Mouse (Mus musculus): Measurements from ENCODE around the gene Slc6a19. TPM values are rescaled to one million over a fixed set of nuclear protein-coding genes. Genes with fewer than 3 reads are reported as not detected.

Gene Slc6a19
- polyA plus RNA-seq, 1 experiment from 2014 or later: 0.47 TPM

DNA sequence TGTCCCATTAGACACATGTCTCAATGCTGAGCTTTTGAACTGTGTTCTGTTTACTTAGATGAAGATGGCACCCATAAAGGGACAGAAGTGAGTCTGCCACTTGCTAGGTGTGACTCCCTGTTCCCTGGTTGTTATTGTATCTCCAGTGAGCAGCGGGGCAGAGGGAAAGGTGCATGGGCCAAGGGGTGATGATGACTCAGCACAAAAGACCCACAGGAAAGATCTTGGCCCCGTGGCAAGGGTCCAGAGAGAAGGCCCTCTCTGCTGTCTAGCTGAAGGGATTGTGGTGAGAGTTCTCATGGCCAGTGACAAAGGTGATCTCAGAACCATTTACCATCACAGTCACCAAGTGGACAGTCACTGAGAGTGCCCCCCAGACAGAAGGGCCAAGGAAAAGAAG is 31.3 kb upstream of the Slc6a19 start:
- WGBS: 67% methylated on average over 2 of the region's 2 CpGs
- Histone ChIP-seq H3K4me3 (ENCODE audit: low read depth, low read length) (no peak overlapping the region), H3K27ac (ENCODE audit: low read depth, low read length) (no peak overlapping the region), H3K4me1 (replicated peaks; ENCODE audit: control insufficient read depth, insufficient read depth, low read length) (peaks cover 5% of the 10 kb centered on the region; the same call in 1 of the 2 replicates), H3K27me3 (replicated peaks; ENCODE audit: control insufficient read depth, insufficient read depth, low read length) (peaks cover 34% of the 10 kb centered on the region), H3K9me3 (ENCODE audit: control insufficient read depth, low read length) (no peaks in the 10 kb centered on the region), H3K4me2 (no peak overlapping the region), H3K9ac (ENCODE audit: low read depth, low read length) (no peak overlapping the region), H3K36me3 (ENCODE audit: control insufficient read depth, insufficient read depth, low read length) (no peaks in the 10 kb centered on the region)
- DNase-seq (ENCODE audit: low spot score) (no peak), ATAC-seq (replicated peaks; ENCODE audit: low FRiP score) (no peak)

GRCm38 (mm10) chr13:73735270-73735669 is 30.6 kb upstream of the Slc6a19 start:
- Histone ChIP-seq H3K27me3 (replicated peaks; ENCODE audit: control insufficient read depth, insufficient read depth, low read length) (peaks cover 34% of the 10 kb centered on the region), H3K4me2 (no peak overlapping the region), H3K27ac (ENCODE audit: low read depth, low read length) (no peak overlapping the region), H3K9ac (ENCODE audit: low read depth, low read length) (no peak overlapping the region), H3K9me3 (ENCODE audit: control insufficient read depth, low read length) (no peaks in the 10 kb centered on the region), H3K36me3 (ENCODE audit: control insufficient read depth, insufficient read depth, low read length) (no peaks in the 10 kb centered on the region), H3K4me1 (replicated peaks; ENCODE audit: control insufficient read depth, insufficient read depth, low read length) (peaks cover 5% of the 10 kb centered on the region; the same call in 1 of the 2 replicates), H3K4me3 (ENCODE audit: low read depth, low read length) (no peak overlapping the region)
- whole genome bisulfite sequencing: 77% methylated on average over 8 of the region's 8 CpGs
- no peak for DNase-seq (ENCODE audit: low spot score)
- no peak for ATAC-seq (replicated peaks; ENCODE audit: low FRiP score)

DNA sequence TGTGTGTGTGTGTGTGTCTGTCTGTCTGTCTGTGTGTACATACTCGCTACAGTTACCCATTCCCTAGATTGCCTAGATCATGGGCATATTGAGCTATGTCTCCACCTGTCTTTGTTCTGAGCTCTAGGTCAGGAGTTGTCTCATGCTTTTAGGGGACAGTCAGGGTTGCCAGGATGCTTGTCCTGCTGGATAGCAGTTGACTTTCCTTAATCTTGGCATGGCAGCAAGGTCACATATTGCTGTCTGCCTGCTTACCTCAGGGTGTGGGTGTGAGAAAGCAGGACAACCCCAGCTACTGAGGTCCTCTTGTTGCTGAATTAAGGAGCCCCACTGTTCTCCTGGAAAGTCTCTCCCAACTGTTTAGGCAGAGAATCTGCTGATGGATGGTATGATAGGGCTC is 29.7 kb upstream of the Slc6a19 start:
- 75% methylated on average over 1 of the region's 1 CpGs for WGBS
- DNase-seq (ENCODE audit: low spot score): no peak
- H3K4me1 ChIP-seq (replicated peaks; ENCODE audit: control insufficient read depth, insufficient read depth, low read length): peaks cover 5% of the 10 kb centered on the region; the same call in 1 of the 2 replicates
- peaks cover 34% of the 10 kb centered on the region for H3K27me3 ChIP-seq (replicated peaks; ENCODE audit: control insufficient read depth, insufficient read depth, low read length)
- H3K9me3 ChIP-seq (ENCODE audit: control insufficient read depth, low read length): no peaks in the 10 kb centered on the region
- H3K36me3 ChIP-seq (ENCODE audit: control insufficient read depth, insufficient read depth, low read length): no peaks in the 10 kb centered on the region
- ATAC-seq (replicated peaks; ENCODE audit: low FRiP score): no peak
- H3K4me2 ChIP-seq: no peak overlapping the region
- H3K27ac ChIP-seq (ENCODE audit: low read depth, low read length): no peak overlapping the region
- H3K4me3 ChIP-seq (ENCODE audit: low read depth, low read length): no peak overlapping the region
- H3K9ac ChIP-seq (ENCODE audit: low read depth, low read length): no peak overlapping the region

- peaks cover 34% of the 10 kb centered on the region for H3K27me3 ChIP-seq (replicated peaks; ENCODE audit: control insufficient read depth, insufficient read depth, low read length)
- DNase-seq (ENCODE audit: low spot score) (no peak), ATAC-seq (replicated peaks; ENCODE audit: low FRiP score) (no peak)
- peaks cover 5% of the 10 kb centered on the region; the same call in 1 of the 2 replicates for H3K4me1 ChIP-seq (replicated peaks; ENCODE audit: control insufficient read depth, insufficient read depth, low read length)
- H3K9ac ChIP-seq (ENCODE audit: low read depth, low read length): no peak within 1 kb of the TSS
- 5% methylated on average over 46 of the region's 48 CpGs for WGBS
- peak within 1 kb of the TSS; percentile 64 for H3K4me2 ChIP-seq
- no peaks in the 10 kb centered on the region for H3K9me3 ChIP-seq (ENCODE audit: control insufficient read depth, low read length)
- no peak within 1 kb of the TSS for H3K27ac ChIP-seq (ENCODE audit: low read depth, low read length)
- H3K4me3 ChIP-seq (ENCODE audit: low read depth, low read length): peak within 1 kb of the TSS; percentile 37
- H3K36me3 ChIP-seq (ENCODE audit: control insufficient read depth, insufficient read depth, low read length): no peaks in the 10 kb centered on the region
Observed at GRCm38 (mm10) chr13:73732742-73733700, 28.4 kb upstream of the Slc6a19 start, which contains the start of gene Slc12a7. Gene Slc12a7, plus strand, starts transcription at chr13:73733094.

- ATAC-seq (replicated peaks; ENCODE audit: low FRiP score): no peak; the same call in 1 of the 2 replicates
- no peak overlapping the region for H3K27ac ChIP-seq (ENCODE audit: low read depth, low read length)
- peaks cover 34% of the 10 kb centered on the region for H3K27me3 ChIP-seq (replicated peaks; ENCODE audit: control insufficient read depth, insufficient read depth, low read length)
- no peak overlapping the region; the same call in 1 of the 2 replicates for H3K4me3 ChIP-seq (ENCODE audit: low read depth, low read length)
- no peaks in the 10 kb centered on the region for H3K9me3 ChIP-seq (ENCODE audit: control insufficient read depth, low read length)
- H3K4me1 ChIP-seq (replicated peaks; ENCODE audit: control insufficient read depth, insufficient read depth, low read length): peaks cover 5% of the 10 kb centered on the region; the same call in 1 of the 2 replicates
- no peak overlapping the region for H3K9ac ChIP-seq (ENCODE audit: low read depth, low read length)
- no peaks in the 10 kb centered on the region for H3K36me3 ChIP-seq (ENCODE audit: control insufficient read depth, insufficient read depth, low read length)
- DNase-seq (ENCODE audit: low spot score): no peak
- 61% methylated on average over 7 of the region's 7 CpGs for WGBS
- H3K4me2 ChIP-seq: peak overlapping the region; percentile 64
Observed at GRCm38 (mm10) chr13:73732235-73732634, 27.6 kb upstream of the Slc6a19 start.

DNA sequence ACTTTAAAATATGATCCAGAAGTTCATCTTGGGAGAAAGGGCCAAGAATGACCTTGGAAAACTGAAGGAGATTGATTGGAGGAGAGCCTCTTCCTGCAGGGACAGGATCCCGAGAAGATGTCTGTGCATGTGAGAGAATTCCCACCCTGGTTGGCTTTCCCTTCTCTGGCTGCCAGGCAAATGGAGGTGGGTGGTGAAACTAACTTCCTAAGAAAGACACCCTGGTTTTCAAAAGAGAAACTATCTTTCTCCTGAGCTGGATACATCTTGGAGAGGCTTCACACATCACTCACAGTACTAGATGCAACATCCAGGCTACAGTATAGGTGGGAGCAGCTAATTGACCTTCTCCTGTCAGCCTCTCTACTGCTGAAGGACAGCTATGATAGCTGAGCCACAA is 26.2 kb upstream of the Slc6a19 start:
- H3K9me3 ChIP-seq (ENCODE audit: control insufficient read depth, low read length): no peaks in the 10 kb centered on the region
- no peak overlapping the region for H3K27ac ChIP-seq (ENCODE audit: low read depth, low read length)
- no peaks in the 10 kb centered on the region for H3K36me3 ChIP-seq (ENCODE audit: control insufficient read depth, insufficient read depth, low read length)
- no peak for ATAC-seq (replicated peaks; ENCODE audit: low FRiP score)
- H3K27me3 ChIP-seq (replicated peaks; ENCODE audit: control insufficient read depth, insufficient read depth, low read length): peaks cover 34% of the 10 kb centered on the region
- no peak overlapping the region for H3K4me2 ChIP-seq
- H3K4me3 ChIP-seq (ENCODE audit: low read depth, low read length): no peak overlapping the region
- H3K9ac ChIP-seq (ENCODE audit: low read depth, low read length): no peak overlapping the region
- H3K4me1 ChIP-seq (replicated peaks; ENCODE audit: control insufficient read depth, insufficient read depth, low read length): peaks cover 5% of the 10 kb centered on the region; the same call in 1 of the 2 replicates
- DNase-seq (ENCODE audit: low spot score): no peak
- WGBS: 67% methylated on average over 1 of the region's 1 CpGs

GRCm38 (mm10) chr13:73728633-73729032 is 24.0 kb upstream of the Slc6a19 start:
- Histone ChIP-seq H3K9me3 (ENCODE audit: control insufficient read depth, low read length) (no peaks in the 10 kb centered on the region), H3K4me1 (replicated peaks; ENCODE audit: control insufficient read depth, insufficient read depth, low read length) (peaks cover 5% of the 10 kb centered on the region; the same call in 1 of the 2 replicates), H3K4me2 (no peak overlapping the region), H3K27me3 (replicated peaks; ENCODE audit: control insufficient read depth, insufficient read depth, low read length) (peaks cover 26% of the 10 kb centered on the region), H3K27ac (ENCODE audit: low read depth, low read length) (no peak overlapping the region), H3K9ac (ENCODE audit: low read depth, low read length) (no peak overlapping the region), H3K4me3 (ENCODE audit: low read depth, low read length) (no peak overlapping the region), H3K36me3 (ENCODE audit: control insufficient read depth, insufficient read depth, low read length) (no peaks in the 10 kb centered on the region)
- DNase-seq (ENCODE audit: low spot score): no peak
- no peak for ATAC-seq (replicated peaks; ENCODE audit: low FRiP score)

DNA sequence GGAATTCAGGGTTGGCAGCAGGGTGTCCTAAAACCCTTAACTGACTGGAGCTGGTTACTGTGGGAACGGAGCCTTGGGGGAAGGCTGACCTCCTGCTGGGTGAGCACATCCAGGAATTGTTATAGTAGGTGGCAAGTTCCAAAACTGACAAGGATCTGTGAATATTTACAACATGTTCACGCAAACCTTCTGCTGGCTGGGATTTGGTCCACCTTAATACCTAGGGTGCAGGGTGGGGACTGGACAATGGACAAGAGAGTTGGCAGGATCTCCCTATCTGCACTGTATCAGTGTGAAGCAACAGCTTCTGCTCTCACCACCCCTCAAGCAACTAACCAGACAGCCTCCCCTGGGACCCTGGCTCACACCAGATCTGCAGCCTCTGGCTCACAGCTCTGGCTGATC is 23.0 kb upstream of the Slc6a19 start:
- H3K27ac ChIP-seq (ENCODE audit: low read depth, low read length): no peak overlapping the region
- WGBS: 35% methylated on average over 2 of the region's 2 CpGs
- no peak for ATAC-seq (replicated peaks; ENCODE audit: low FRiP score)

More for the DNA sequence above, 23.0 kb upstream of the Slc6a19 start:
- peaks cover 5% of the 10 kb centered on the region; the same call in 1 of the 2 replicates for H3K4me1 ChIP-seq (replicated peaks; ENCODE audit: control insufficient read depth, insufficient read depth, low read length)
- no peaks in the 10 kb centered on the region for H3K36me3 ChIP-seq (ENCODE audit: control insufficient read depth, insufficient read depth, low read length)
- H3K27me3 ChIP-seq (replicated peaks; ENCODE audit: control insufficient read depth, insufficient read depth, low read length): peaks cover 16% of the 10 kb centered on the region
- H3K4me3 ChIP-seq (ENCODE audit: low read depth, low read length): no peak overlapping the region
- H3K9ac ChIP-seq (ENCODE audit: low read depth, low read length): no peak overlapping the region
- no peak for DNase-seq (ENCODE audit: low spot score)
- H3K4me2 ChIP-seq: no peak overlapping the region
- H3K9me3 ChIP-seq (ENCODE audit: control insufficient read depth, low read length): no peaks in the 10 kb centered on the region
